Mouse (Mus musculus) c-Kit-positive CD71-negative TER-119-negative erythroid progenitor cells, embryonic 14.5 days (primary cell): ENCODE results near the gene Cphx3.
"Not testable (repeated sequence)": the region's sequence is repeated elsewhere in the genome, so short reads cannot be mapped to it uniquely, and the experiment has no call there.

Source experiments
- DNase-seq: peaks from one replicate; pipeline ENCODE4 v3.0.0-alpha.2; 2013; ENCODE audit warnings: low read depth

Cphx3 gene

DNA sequence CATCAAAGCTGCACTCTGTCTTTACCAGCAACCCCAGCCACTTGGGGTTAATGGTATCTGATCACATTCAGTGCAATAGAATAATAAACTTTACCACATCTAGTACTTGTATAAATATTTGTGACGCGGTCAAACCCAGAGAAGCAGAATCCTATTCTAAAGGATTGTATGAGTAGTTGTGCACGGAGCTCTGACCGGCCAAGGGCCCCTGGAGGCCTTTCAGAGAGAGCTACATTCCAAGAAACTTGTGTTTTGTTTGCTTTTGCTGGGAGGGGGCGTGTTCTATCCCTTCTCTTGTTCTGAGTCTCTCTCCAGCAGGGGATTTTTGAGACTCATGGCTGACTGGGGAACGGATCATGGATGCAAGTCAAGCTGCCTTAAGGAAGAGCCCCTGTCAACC lies 92.9 kb downstream of the Cphx3 start:
- DNase-seq: not testable (repeated sequence)

DNA sequence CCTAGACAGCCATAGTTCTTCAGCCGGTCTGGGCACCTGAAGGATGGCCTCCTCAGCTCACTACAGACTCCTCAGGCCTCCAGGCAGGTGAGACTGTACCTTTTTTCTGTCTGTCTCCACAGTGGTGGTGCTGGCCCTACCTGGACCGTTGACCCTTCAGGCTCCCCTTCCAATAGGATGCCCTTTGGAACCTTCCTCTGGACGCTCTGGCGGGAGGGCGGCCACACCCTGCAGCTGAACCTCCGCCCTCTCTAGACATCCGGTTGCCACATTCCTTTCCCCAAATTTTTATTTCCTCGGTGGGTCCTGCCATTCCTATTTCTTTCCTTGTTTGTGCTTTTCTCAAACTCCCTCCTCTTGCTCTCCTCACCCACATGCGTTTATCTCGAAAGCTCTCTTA lies 99.6 kb downstream of the Cphx3 start:
- not testable (repeated sequence) for DNase-seq

DNA sequence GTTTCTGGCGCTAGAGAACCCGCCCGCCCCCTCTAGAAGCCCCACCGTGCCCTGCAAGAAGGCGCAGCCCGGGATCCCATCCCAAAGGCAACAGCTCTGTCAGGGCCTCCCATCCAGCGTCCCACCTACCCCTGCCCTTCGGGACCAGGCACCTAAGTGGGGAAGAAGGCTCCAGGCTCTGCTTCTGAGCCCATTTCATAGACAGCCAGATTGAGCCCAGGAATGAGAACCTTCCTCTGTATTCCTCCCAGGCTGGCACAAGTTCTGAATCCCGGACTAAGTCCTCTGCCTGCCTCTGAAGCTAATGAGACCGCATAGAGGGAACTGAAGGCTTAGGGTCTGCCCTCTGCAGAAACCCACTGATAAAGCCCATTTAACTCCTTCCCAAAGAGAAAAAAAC lies 100.3 kb downstream of the Cphx3 start, which contains the start of gene Plac9b:
Plac9b (minus strand) TSS at position 101 of the 400 bp plus-strand sequence.
- not testable (repeated sequence) for DNase-seq

DNA sequence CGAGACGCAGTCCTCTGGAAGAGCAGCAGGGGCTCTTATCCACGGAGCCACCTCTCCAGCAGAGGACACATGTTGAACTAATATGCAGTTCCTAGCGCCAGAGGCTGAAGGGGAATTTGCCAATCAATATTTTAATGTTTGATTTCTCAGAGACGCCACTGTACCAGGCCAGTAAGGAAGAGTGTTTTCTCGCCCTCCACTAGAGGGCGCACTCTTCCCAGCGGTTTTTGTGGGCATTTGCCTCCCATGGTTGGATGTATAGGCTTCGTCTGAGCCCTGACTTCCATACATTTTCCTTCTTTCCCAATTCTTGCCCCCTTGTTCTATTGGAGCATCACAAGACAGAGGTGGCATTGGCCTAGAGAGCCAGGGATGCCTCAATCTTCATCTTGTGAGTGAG lies 104.5 kb downstream of the Cphx3 start:
- not testable (repeated sequence) for DNase-seq

DNA sequence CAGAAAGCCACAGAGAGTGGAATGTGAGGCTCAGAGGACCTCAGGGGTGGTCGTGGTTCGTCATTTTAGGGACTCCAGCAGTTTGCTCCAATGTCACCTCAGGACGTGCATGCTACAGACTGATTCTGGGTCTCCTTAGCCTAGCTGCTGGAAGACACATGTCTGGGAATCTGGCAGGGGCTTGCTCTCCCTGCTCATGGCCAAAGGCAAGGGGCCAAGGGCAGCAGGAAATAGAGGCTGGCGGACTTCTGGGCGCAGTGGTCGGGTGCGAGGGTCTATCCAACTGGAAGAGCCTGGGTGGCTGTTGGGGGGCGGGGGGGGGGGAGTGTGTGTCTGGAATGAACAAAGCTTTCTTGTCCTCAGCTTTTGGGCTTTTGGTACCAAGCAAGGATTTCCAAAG lies 106.3 kb downstream of the Cphx3 start:
- DNase-seq: not testable (repeated sequence)

DNA sequence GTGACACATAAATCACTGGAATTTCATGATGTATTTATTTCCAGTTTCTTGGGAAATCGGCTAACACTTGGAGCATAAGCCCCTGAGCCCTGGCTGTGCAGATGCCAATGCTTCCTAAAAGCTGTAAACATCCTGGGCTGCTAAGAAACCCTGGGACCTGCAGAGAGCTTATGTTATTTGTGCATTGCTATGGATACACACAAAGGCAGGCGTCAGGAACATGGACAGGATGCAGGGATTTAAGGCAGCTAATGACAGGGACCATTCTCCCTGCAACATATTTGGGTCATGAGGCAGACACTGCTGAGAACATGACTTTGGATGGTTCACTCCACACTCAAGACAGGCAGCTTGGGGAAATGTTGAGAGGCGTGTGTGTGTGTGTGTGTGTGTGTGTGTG lies 115.8 kb downstream of the Cphx3 start:
- not testable (repeated sequence) for DNase-seq

DNA sequence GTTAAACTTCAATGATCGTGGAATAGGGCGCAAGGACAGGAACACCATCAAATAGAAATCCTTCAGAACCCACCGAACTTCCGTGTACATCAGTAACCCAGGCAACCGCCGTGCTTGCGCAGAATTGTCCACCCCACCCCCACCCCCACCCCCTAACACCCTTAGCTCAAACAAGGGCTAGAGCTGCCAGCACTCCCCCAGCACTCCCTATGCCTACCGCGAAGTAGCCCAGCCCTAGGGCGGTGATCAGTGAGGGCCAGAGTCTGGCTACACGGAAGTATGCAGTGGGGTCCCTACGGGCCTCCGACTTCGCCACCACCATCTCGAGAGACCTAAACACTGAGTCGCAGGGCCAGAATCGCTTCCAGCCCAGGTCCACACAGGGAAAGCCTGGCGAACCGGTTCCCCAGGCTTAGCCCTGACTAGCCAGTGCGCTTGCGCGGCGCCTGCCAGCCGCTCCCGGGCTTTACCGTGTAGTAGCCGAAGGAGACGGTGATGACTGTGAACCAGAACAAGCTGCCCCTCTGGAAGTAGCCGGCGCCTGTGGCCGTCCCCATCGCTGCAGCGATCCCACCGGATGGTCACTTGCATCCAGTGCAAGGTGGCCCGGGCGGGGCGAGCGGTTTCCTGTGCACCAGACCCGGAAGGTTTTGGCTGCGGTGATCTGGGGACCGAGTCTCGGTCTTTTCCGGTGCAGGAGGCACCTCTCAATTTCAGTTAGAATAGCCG lies 124.3 kb downstream of the Cphx3 start:
- DNase-seq: not testable (repeated sequence)

DNA sequence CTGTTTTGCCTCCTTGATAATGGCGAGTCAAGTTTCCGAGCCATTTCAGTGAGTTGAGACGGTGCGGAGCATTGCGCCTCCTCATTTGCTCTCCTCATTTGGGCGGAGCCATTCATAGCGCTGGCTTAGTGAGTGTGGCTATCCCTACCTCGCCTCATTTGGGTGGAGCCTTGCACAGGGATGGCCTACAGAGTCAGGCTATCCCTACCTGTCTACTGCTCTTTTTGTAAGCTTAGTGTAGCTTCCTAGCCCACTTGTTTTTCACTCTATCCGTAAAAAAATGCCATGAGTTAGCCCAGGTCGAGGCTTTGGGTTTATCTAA lies 124.8 kb downstream of the Cphx3 start, which contains the start of gene Tmem254b:
Tmem254b (minus strand) TSS at position 116 of the 322 bp plus-strand sequence.
- not testable (repeated sequence) for DNase-seq

DNA sequence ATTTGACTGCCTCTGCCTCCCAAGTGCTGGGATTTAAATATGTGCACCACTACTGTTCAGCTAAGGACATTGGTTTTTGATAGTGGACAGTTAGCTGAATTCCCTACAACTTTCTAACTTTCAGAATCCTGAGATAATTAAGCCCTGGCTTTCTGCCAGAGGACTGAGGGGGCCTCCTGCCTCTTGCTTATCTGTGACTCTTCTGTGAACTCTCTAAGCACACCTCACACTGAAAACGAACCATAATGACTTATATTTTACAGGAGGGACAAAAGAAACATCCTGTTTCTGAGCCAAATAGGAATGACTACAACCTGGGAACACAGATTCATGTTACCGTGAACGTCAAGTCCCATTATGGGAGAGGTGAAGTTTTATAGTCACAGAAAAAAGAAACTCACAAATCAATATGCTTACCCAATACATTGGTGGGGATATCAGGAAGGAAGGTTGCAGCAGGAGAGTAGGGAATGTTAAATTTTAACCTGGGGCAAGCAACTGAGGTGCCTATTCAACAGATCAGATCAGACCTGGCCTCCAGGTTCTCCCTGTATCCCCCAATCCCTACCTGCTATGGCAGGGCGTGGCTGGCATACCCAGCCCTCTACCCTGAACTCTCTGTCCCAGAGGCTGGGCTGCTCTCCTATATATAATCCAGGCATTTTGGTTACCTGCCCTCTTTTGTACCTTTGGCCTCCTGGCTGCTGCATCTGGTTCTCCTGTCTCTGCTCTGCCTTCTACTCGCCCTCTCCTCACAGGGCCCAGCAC lies 134.3 kb downstream of the Cphx3 start:
- not testable (repeated sequence) for DNase-seq

DNA sequence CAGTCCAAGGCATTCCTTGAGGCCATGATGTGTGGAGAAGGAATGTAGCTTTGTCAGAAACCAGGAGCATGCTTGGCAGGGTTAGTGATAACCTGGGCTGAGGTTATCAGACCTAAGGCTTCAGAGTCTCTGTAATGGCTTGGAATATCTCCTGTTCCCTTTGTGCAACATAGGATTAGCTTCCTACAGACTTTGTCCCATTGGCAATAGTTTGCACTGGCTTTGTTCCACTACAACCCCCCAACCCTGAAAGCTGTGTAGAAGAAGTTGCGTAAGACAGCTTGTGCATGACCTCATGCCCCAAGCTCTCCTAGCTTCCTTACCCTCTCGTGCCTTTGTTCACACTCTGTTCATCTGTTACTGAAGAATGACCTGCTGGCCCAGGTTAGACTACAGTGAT lies 155.1 kb downstream of the Cphx3 start:
- DNase-seq: not testable (repeated sequence)

DNA sequence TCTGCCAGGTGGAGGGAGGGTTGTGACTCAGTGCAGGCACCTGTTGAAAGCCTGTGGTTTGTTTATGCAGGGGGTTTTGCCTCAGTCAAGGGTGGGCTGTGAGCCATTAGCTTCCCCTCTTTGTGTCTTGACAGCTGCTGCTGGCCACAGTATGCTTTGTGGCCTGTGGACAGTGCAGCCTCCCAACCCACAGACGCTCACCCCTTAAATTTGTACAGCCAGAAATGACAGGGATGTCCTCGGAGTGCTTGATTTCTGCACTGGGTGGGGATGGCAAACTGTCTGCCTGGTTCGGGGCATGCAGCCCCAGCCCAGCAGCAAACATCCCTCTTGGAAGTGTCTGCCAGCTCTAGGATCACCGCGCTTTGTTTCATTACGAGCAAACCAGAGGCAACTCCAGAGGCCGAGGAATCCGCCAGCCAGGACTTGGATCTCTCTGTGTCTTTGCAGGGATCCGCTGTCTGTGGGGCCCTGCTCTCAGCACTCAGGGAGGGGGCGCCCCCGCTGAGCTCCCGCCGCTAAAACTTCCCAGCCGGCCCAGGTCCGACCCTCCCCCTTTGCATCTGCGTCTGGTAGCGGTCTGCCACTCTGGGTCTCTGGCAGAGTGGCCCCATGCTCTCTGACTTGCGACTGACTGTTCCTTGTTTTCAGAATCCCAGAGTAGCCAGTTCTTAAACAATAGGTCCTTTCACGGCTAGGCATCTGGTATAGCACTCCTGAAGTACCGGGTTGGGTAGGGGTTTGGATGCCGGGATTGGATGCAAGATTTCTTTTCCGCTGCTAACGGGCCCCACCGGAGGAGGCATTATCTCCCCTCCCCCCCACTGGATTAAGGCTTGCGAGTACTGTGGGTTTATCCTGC lies 175.9 kb downstream of the Cphx3 start, which contains the start of gene Duxbl3:
Duxbl3 (plus strand) TSS at position 207 of the 862 bp plus-strand sequence.
- not testable (repeated sequence) for DNase-seq

DNA sequence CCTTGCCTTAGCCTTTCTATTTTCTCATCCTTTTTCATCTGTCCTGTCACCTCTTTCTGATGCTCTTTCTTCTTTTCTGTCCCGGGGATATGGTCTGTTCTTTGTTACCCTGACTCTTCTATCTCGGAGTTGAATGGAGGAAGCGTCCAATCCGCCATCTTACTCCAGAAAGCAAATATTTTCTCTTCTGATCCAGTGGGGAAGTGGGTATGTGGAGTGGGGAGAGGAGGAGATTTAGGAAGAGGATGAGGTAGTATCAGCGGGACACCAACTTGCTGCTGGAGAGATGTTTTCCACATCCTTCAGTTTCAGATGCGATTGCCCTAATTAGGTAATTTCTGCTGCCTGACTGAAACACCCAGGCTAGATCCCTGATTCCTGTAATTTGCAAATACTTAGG lies 176.6 kb downstream of the Cphx3 start:
- DNase-seq: not testable (repeated sequence)
